Mouse (Mus musculus) CH12F3 (cell line): ENCODE results near the gene Kmt2d.
"Not testable (repeated sequence)": the region's sequence is repeated elsewhere in the genome, so short reads cannot be mapped to it uniquely, and the experiment has no call there.

Experiments used
- in situ Hi-C: fragments of 300-500 bp; cut with MboI; formaldehyde crosslinking; loops from 2 replicates; pipeline ENCODE4 v1.14.3; 2020; ENCODE audit warnings: low sequenced_read_pairs

The Kmt2d gene

GRCm38 (mm10) chr15:98871070-98871915 lies at the start of gene Kmt2d:
TSS of gene Kmt2d (minus strand) at chr15:98871204.
- in situ Hi-C loops: no loop called here

DNA sequence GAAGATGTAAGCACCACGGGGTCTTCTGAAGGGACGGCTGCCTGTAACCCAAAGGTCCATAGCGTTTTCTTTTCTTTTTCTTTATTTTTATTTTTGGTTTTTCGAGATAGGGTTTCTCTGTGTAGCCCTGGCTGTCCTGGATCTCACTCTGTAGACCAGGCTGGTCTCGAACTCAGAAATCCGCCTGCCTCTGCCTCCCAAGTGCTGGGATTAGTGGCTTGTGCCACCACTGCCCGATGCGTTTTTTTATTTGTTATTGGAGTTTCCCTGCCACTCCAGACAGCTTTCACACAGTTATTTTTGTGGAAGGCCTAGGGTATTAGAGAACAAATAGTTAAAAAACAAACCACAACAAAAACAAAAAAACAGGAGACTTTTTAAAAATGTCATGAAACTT lies 47.5 kb upstream of the Kmt2d start:
- in situ Hi-C loops: not testable (repeated sequence)

GRCm38 (mm10) chr15:98917538-98918498 lies 46.8 kb upstream of the Kmt2d start, which contains the start of gene Lmbr1l:
TSS of gene Lmbr1l (minus strand) at chr15:98918231.
- in situ Hi-C loops: no loop called here

DNA sequence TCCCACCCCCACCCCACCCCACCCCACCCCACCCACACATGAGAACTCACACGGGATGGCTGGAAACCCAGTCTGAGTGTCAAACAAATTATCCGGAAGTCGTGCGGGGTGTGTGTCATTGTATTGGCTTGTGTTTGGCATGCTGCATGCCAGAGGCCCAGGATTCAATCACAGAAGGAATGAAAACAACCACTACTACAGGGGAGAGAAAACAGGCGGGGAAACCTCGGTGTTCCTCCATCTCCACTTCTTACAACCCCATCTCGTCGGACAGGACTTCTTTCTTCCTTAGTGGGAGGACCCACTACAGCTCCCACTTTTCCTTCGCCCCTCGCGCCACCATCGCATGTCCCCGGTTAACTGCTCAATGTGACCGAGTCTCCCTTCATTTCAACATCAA lies 46.1 kb upstream of the Kmt2d start:
- in situ Hi-C loops: no loop called here

DNA sequence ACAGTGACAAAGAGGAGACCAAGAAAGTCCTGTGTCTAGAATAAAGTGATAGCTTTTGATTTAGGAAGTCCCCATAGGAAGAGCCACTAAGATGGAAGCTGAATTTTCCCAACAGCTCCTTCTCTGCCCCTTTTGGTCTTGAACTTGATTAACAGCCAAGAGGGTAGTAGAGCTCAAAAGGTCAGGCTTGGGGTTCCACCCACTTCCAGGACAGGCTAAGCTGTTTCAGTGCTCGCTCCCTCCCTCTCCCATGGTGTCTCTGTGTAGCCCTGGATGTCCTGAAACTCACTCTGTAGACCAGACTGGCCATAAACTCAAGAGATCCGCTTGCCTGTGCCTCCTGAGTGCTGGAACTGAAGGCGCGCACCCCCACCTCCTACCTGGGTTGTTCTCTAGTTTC lies 45.0 kb upstream of the Kmt2d start:
- in situ Hi-C loops: no loop called here

- in situ Hi-C loops: no loop called here
Measured at GRCm38 (mm10) chr15:98914903-98915302, 43.9 kb upstream of the Kmt2d start.

GRCm38 (mm10) chr15:98904692-98905091 lies 33.7 kb upstream of the Kmt2d start:
- in situ Hi-C loops: no loop called here

GRCm38 (mm10) chr15:98902600-98902999 lies 31.6 kb upstream of the Kmt2d start:
- in situ Hi-C loops: no loop called here

- in situ Hi-C loops: no loop called here
Measured at GRCm38 (mm10) chr15:98901530-98901929, 30.5 kb upstream of the Kmt2d start.

- in situ Hi-C loops: no loop called here
Measured at GRCm38 (mm10) chr15:98897928-98898800, 27.2 kb upstream of the Kmt2d start, which contains the start of gene Dhh. TSS of gene Dhh (minus strand) at chr15:98898540.

GRCm38 (mm10) chr15:98897495-98897894 lies 26.5 kb upstream of the Kmt2d start:
- in situ Hi-C loops: no loop called here

DNA sequence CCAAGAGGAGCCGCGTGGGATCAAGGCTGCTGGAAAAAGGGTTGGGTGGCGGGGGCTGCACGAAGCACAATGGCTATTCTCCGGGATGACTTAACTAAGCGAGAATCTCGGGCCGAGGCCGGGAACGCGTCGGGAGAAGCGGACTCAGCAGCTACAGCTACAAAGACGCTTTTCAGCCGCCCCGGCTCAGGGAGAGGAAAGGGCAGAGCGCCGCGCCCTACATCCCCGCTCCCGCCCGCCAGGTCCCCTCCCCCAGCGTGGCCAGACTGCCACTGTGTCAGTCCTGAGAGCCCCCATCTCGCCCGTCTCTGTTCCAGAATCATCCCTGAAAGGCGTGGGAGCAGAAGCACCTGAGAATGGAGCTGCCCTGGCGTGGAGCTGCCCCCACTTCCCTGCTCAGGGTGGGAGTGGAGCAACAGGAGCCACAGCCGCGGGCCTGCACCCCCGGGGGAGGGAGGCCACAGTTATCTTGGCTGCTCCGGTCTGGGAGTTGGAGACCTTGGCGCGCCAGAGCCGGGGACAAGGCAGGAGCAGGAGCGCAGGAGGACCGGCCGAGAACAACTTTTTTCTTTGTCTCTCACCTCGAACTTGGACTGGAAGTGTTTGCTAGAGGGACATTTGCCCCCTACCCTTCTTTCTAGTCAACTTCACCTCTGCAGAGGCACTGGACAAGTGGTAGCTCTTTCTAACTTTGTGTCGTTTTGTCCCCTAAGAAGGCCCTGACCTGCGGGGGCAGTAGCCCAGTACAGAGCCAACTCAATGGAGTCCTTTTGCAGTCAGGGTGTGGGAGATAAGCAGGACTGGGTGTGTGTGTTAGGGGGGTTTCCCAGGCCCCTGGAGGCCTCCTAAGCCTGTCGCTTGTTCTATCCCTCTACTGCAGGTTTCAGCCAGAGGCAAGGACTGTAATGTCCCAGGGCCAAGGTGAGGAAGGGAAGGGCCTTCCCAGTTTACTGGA lies 24.9 kb upstream of the Kmt2d start:
- in situ Hi-C loops: no loop called here

GRCm38 (mm10) chr15:98894746-98895634 lies 24.0 kb upstream of the Kmt2d start:
- in situ Hi-C loops: no loop called here

DNA sequence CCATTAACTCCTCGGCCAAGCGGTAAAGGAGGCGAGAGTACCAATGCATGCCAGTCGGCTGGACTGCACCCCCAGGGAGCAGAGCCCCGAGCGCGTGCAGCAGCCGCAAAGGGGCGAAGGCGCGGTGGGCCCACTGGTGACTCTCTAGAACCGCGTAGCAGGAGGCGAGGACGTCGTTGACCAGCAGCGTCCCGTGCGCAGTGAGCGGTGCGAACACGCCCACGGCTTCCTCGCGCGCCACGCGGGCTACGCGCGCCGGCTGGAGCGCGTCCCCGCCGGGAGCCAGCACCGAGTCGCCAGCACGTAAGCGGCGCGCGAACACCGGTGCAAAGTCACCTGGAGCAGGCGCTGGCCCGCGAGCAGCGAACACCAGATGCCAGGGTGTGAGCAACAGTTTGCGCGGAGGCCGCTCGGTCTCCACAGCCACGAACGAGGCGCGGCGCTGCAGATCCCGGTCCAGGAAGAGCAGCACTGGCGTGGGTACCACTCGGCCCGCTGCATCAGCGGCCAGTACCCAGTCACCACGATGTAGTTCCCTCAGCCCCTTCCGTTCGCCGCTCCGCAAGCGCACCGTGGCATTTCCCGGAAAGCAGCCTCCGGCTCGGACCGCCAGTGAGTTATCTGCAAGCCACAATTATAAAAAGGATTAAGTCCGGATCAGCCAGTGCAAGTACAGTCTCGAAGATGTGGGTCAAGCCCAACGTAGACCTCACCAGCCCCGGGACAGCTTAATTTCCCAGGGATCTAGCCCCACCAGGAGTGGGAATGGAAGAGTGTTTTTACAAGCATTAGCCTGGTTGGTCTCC lies 23.1 kb upstream of the Kmt2d start, which contains the start of gene Rhebl1:
Gene Rhebl1, minus strand, starts transcription at position 601 of the 806 bp plus-strand sequence.
- in situ Hi-C loops: no loop called here

DNA sequence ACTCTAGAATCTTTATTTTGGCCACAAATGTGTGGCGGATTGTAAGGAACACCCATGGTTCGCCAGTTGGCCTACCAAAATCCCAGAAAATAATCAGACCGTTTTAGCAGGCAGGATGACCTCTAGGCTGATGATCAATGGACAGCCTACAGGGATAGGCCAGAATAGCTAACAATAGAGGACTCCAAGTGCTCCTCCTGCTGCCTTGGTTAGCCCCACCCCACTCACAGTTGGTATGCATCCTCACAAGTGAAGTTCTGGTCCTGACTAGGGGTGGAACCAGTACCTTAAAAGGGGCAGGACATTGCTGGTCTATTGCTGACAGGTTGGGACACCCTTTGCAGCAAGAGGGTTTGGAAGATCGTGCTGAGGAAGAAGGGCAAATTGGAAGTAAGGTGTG lies 22.0 kb upstream of the Kmt2d start:
- in situ Hi-C loops: no loop called here

GRCm38 (mm10) chr15:98891907-98892606 lies 21.1 kb upstream of the Kmt2d start:
- in situ Hi-C loops: no loop called here

DNA sequence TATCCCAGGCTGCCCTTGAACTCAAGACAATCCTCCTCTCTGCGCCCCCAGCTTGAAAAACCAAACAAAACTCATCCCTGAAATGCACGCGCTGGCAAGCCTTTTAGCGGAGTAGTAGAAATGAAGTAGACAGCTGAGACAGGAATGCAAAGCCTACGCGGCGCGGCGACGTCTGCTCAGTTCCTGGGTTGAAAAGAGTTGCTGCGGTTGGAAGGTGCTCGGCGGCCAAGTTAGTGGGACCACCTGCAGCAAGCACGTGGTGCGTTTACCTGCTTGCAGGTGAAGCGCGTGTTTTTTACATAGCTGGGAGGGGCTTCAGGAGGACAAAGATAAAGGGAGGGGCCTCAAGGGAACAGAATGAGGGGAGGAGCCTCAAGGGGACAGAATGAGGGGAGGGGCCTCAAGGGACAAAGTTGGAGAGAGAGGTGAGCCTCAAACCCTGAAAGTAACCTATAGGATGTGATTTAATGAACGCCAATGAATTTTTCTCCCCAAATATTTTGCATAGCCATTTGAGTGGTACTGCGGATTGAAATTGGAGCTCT lies 20.3 kb upstream of the Kmt2d start:
- in situ Hi-C loops: no loop called here
